Mouse (Mus musculus): ENCODE measurements around the gene Prm1.

The Prm1 gene

DNA sequence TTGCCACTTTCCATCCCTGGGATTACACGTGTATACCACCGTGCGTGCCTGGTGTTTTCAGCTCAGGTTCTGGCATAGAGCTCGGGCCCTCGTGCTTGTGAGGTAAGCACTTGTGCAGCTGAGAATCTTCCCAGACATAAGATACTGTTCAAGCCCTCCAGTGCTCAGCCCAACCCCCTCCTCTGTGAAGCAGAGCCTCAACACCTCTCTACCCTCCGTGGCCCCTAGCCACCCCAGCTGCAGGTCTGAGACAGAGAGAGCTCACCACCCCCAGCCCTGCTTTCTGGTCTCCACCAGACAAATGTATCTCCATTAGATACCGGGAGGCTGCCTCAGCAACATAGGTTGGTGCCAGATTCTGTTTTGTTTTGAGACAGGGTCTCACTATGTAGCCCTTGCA lies 56.4 kb downstream of the Prm1 start:
- no peak for DNase-seq (ENCODE audit: low spot score in 2 of 2)
